Mouse (Mus musculus) forebrain, postnatal 0 days (tissue): Measurements from ENCODE around the gene Coil. TPM values are rescaled to one million over a fixed set of nuclear protein-coding genes. Genes with fewer than 3 reads are reported as not detected.

Experiments used
- ATAC-seq: fragments of 200-750 bp; cut with Nextera tagmentation; 2 replicates; pipeline ENCODE4 v1.8.0; 2017; ENCODE audit warnings: mild to moderate bottlenecking, moderate library complexity
- DNase-seq: peaks from one replicate; pipeline ENCODE4 v3.0.0-alpha.2; 2015
- H3K27ac ChIP-seq: fragments of 300-500 bp; sonication (generic); 2 replicates; pipeline ENCODE4 v1.5.1; 2014; ENCODE audit warnings: low read depth, mild to moderate bottlenecking, antibody characterized with exemption, low read length, moderate library complexity, mixed read lengths
- H3K27me3 ChIP-seq: fragments of 300-500 bp; sonication (generic); 2 replicates; pipeline ENCODE4 v1.6.1; 2014; ENCODE audit warnings: mild to moderate bottlenecking, low read length, mixed read lengths; ENCODE audit not compliant: insufficient read depth
- H3K36me3 ChIP-seq: fragments of 300-500 bp; sonication (generic); 2 replicates; pipeline ENCODE4 v1.6.1; 2014; ENCODE audit warnings: mild to moderate bottlenecking, moderate library complexity; ENCODE audit not compliant: insufficient read depth
- H3K4me1 ChIP-seq: fragments of 300-500 bp; sonication (generic); 2 replicates; pipeline ENCODE4 v1.6.1; 2014; ENCODE audit warnings: antibody characterized with exemption; ENCODE audit not compliant: insufficient read depth
- H3K4me2 ChIP-seq: fragments of 300-500 bp; sonication (generic); 2 replicates; pipeline ENCODE4 v1.6.1; 2014; ENCODE audit warnings: low read depth, mild to moderate bottlenecking, moderate library complexity
- H3K4me3 ChIP-seq: fragments of 300-500 bp; sonication (generic); 2 replicates; pipeline ENCODE4 v1.5.1; 2014; ENCODE audit warnings: low read depth, low read length, mixed read lengths
- H3K9ac ChIP-seq: fragments of 300-500 bp; sonication (generic); 2 replicates; pipeline ENCODE4 v1.6.1; 2014; ENCODE audit warnings: mild to moderate bottlenecking
- H3K9me3 ChIP-seq: fragments of 300-500 bp; sonication (generic); 2 replicates; pipeline ENCODE4 v1.6.1; 2016; ENCODE audit warnings: low read length
- CTCF ChIP-seq: sonication (generic); IDR thresholded peaks from 2 replicates; pipeline ENCODE4 v1.5.1; 2016; ENCODE audit warnings: antibody characterized with exemption, control low read depth, low read depth
- WGBS: fragments of 180-500 bp; shearing (Covaris S2); extraction: QIAGEN DNeasy Blood & Tissue Kit; methylation state at CpG from one replicate; pipeline ENCODE4 v1.1.7; 2014; 5-methylcytosine and 5-hydroxymethylcytosine counted together
- polyA plus RNA-seq: library from polyadenylated mRNA; unstranded; fragments of >200 nt; fragmentation: Nextera tagmentation; extraction: Ambion mirVana; gene quantifications from 2 replicates; pipeline ENCODE4 v1.2.1, GENCODE M21; 2015
- total RNA-seq: library from RNA; depleted of rRNA; stranded (reverse); fragments of >200 nt; gene quantifications from 2 replicates; pipeline ENCODE4 v1.2.3, GENCODE M21; 2014

The Coil gene
- total and polyA plus RNA-seq, 2 experiments from 2014 or later = 25.5 to 44.9 TPM

- H3K9ac ChIP-seq = no peak overlapping the region
- no peak overlapping the region for H3K4me2 ChIP-seq
- H3K4me1 ChIP-seq = peaks cover 6% of the 10 kb centered on the region; the same call in 1 of the 2 replicates
- DNase-seq = no peak
- ATAC-seq = no peak
- no peak overlapping the region for H3K27ac ChIP-seq
- no peak for TF ChIP-seq CTCF
- H3K9me3 ChIP-seq = no peaks in the 10 kb centered on the region
- H3K27me3 ChIP-seq = no peaks in the 10 kb centered on the region
- H3K36me3 ChIP-seq = peaks cover 13% of the 10 kb centered on the region
- WGBS = 93% methylated on average over 13 of the region's 13 CpGs
- H3K4me3 ChIP-seq = no peak overlapping the region
Measured at GRCm38 (mm10) chr11:88950640-88951250, 19.3 kb upstream of the Coil start.

- H3K27ac ChIP-seq = no peak overlapping the region
- ATAC-seq (no peak), DNase-seq (no peak)
- no peak overlapping the region for H3K9ac ChIP-seq
- H3K9me3 ChIP-seq = no peaks in the 10 kb centered on the region
- no peak for TF ChIP-seq CTCF
- peaks cover 6% of the 10 kb centered on the region; the same call in 1 of the 2 replicates for H3K4me1 ChIP-seq
- H3K4me2 ChIP-seq = no peak overlapping the region
- 100% methylated on average over 2 of the region's 2 CpGs for WGBS
- H3K4me3 ChIP-seq = no peak overlapping the region
- H3K36me3 ChIP-seq = peaks cover 13% of the 10 kb centered on the region; the same call in 1 of the 2 replicates
- H3K27me3 ChIP-seq = no peaks in the 10 kb centered on the region
Measured at GRCm38 (mm10) chr11:88951576-88951975, 18.5 kb upstream of the Coil start.

- no peak for TF ChIP-seq CTCF
Measured at GRCm38 (mm10) chr11:88952117-88952516, 17.9 kb upstream of the Coil start.

DNA sequence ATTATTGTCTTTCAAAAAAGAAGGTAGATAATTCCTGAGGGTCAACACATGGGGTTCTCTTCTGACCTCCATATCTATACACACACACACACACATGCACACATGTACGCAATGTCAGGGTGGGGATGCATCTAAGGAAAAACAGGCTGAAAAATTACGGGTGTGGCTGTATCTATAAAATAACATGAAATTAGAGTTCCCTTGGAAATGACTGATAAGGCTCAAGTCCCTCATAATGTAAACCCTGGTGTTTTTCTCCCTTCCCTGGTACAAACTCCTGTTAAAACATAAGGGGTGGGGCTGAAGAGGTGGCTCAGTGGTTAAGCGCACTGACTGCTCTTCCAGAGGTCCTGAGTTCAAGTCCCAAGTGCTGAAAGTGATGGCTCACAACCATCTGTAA is 16.5 kb upstream of the Coil start:
- Histone ChIP-seq H3K4me1 (peaks cover 6% of the 10 kb centered on the region; the same call in 1 of the 2 replicates), H3K4me3 (no peak overlapping the region), H3K4me2 (0 out of 2 replicates have a peak overlapping the region, but pooled peaks have one; percentile 57), H3K36me3 (peaks cover 7% of the 10 kb centered on the region; the same call in 1 of the 2 replicates), H3K27me3 (no peaks in the 10 kb centered on the region), H3K9me3 (no peaks in the 10 kb centered on the region), H3K9ac (no peak overlapping the region), H3K27ac (no peak overlapping the region)
- TF ChIP-seq CTCF = no peak
- 99% methylated on average over 3 of the region's 3 CpGs for WGBS
- DNase-seq (no peak), ATAC-seq (no peak)

More at GRCm38 (mm10) chr11:88952117-88952516, 17.9 kb upstream of the Coil start:
- H3K4me3 ChIP-seq = no peak overlapping the region
- no peak overlapping the region for H3K27ac ChIP-seq
- peaks cover 7% of the 10 kb centered on the region; the same call in 1 of the 2 replicates for H3K36me3 ChIP-seq
- no peaks in the 10 kb centered on the region for H3K27me3 ChIP-seq
- peaks cover 6% of the 10 kb centered on the region; the same call in 1 of the 2 replicates for H3K4me1 ChIP-seq
- no peak overlapping the region for H3K9ac ChIP-seq
- no peaks in the 10 kb centered on the region for H3K9me3 ChIP-seq
- no peak overlapping the region for H3K4me2 ChIP-seq
- WGBS = 96% methylated on average over 5 of the region's 5 CpGs
- ATAC-seq (no peak), DNase-seq (no peak)

DNA sequence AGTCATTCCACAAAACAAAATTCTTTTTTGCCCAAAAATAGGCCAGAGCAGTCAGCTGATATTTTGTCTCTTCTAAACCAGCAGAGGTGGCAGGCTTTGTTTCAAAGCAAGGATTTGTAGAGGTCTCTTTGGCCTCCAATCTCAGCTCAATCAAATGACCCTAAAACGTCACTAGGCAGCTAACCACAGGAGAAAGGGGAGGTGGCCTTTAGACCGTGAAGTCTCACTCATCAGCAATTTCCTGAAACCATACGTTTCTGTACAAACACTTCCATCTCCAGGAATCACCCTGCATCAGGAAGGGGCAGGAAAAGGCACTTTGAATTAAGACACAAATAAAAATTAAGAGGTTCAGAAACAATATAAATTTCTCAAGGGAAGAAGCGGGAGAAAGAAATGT is 15.2 kb upstream of the Coil start:
- under 1% methylated on average over 4 of the region's 4 CpGs for WGBS
- peak overlapping the region; percentile 57 for H3K4me2 ChIP-seq
- ATAC-seq (peak; percentile 32), DNase-seq (peak; percentile 51)
- H3K36me3 ChIP-seq = no peaks in the 10 kb centered on the region
- peak overlapping the region; percentile 60 for H3K27ac ChIP-seq
- peak overlapping the region; percentile 62 for H3K9ac ChIP-seq
- H3K27me3 ChIP-seq = no peaks in the 10 kb centered on the region
- H3K4me3 ChIP-seq = peak overlapping the region; percentile 45
- H3K4me1 ChIP-seq = peaks cover 6% of the 10 kb centered on the region; the same call in 1 of the 2 replicates
- no peak for TF ChIP-seq CTCF
- H3K9me3 ChIP-seq = no peaks in the 10 kb centered on the region

- ATAC-seq (peak; percentile 100), DNase-seq (peak; percentile 95)
- peak within 1 kb of the TSS; percentile 60 for H3K27ac ChIP-seq
- H3K4me3 ChIP-seq = peak within 1 kb of the TSS; percentile 45
- H3K9ac ChIP-seq = peak within 1 kb of the TSS; percentile 62
- H3K4me1 ChIP-seq = peaks cover 6% of the 10 kb centered on the region; the same call in 1 of the 2 replicates
- no peaks in the 10 kb centered on the region for H3K36me3 ChIP-seq
- peak; percentile 82 for TF ChIP-seq CTCF
- no peaks in the 10 kb centered on the region for H3K9me3 ChIP-seq
- WGBS = 5% methylated on average over 34 of the region's 34 CpGs
- H3K4me2 ChIP-seq = peak within 1 kb of the TSS; percentile 57
- no peaks in the 10 kb centered on the region for H3K27me3 ChIP-seq
Measured at GRCm38 (mm10) chr11:88955217-88955969, 14.7 kb upstream of the Coil start, which contains the start of gene Scpep1. Scpep1 (minus strand) TSS chr11:88955465.

GRCm38 (mm10) chr11:88958851-88959250 is 11.2 kb upstream of the Coil start:
- no peaks in the 10 kb centered on the region for H3K9me3 ChIP-seq
- no peak overlapping the region for H3K9ac ChIP-seq
- no peaks in the 10 kb centered on the region for H3K27me3 ChIP-seq
- no peak overlapping the region for H3K4me3 ChIP-seq
- peaks cover 3% of the 10 kb centered on the region; the same call in 1 of the 2 replicates for H3K4me1 ChIP-seq
- DNase-seq (no peak), ATAC-seq (no peak)
- no peak overlapping the region for H3K27ac ChIP-seq
- H3K36me3 ChIP-seq = no peaks in the 10 kb centered on the region
- no peak overlapping the region for H3K4me2 ChIP-seq
- 84% methylated on average over 3 of the region's 3 CpGs for WGBS
- no peak for TF ChIP-seq CTCF
